Mouse (Mus musculus) liver, adult 2 months (tissue): ENCODE data around the gene Ndufa3.
"Not testable (repeated sequence)": the region's sequence is repeated elsewhere in the genome, so short reads cannot be mapped to it uniquely, and the experiment has no call there.

Source experiments
- CTCF ChIP-seq: fragments of 200-500 bp; IDR thresholded peaks from 2 replicates; pipeline ENCODE4 v1.5.1; 2011; ENCODE audit warnings: low read depth, low read length, control low read depth
- POLR2A ChIP-seq: fragments of 200-500 bp; IDR thresholded peaks from 2 replicates; pipeline ENCODE4 v1.6.1; 2011; ENCODE audit warnings: low read length, control low read depth; ENCODE audit not compliant: insufficient read depth; ENCODE audit errors: extremely low read depth

DNA sequence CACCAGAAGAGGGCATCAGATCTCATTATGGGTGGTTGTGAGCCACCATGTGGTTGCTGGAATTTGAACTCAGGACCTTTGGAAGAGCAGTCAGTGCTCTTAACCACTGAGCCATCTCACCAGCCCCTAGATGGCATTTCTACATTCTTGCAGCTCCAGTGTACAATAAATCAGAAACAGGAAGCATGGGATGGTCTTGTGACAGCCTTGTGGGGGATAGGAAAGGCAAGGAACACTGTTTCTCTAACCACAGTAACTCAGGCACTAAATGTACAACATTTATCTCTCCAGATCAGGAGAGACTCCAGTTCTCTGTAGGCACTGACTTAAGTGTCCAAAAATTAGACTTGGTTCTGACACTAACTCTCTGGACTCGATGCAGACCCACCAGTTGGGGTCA lies 19.4 kb upstream of the Ndufa3 start:
- TF ChIP-seq CTCF, POLR2A: not testable (repeated sequence)
